Mouse (Mus musculus) macrophage (primary cell): ENCODE results near the gene Spg20. TPM values are rescaled to one million over a fixed set of nuclear protein-coding genes. Genes with fewer than 3 reads are reported as not detected.

Experiments used
- H3K27ac ChIP-seq: fragments of 350-480 bp; formaldehyde crosslinking; 2 replicates; pipeline ENCODE4 v1.9.0; 2021
- H3K36me3 ChIP-seq: fragments of 350-480 bp; formaldehyde crosslinking; 2 replicates; pipeline ENCODE4 v1.9.0; 2021; ENCODE audit errors: inconsistent target
- H3K4me3 ChIP-seq: fragments of 350-480 bp; formaldehyde crosslinking; 2 replicates; pipeline ENCODE4 v1.9.0; 2021; ENCODE audit errors: inconsistent target
- H3K79me2 ChIP-seq: fragments of 350-480 bp; formaldehyde crosslinking; 2 replicates; pipeline ENCODE4 v1.9.0; 2021; ENCODE audit errors: inconsistent target
- WGBS: methylation state at CpG from one replicate; pipeline ENCODE4 v1.1.7; 2026; ENCODE audit warnings: inconsistent platforms; ENCODE audit not compliant: missing documents; 5-methylcytosine and 5-hydroxymethylcytosine counted together
- polyA plus RNA-seq: library from polyadenylated mRNA; stranded (reverse); fragments of 250-400 nt; gene quantifications from 3 replicates; pipeline ENCODE4 v1.2.4, GENCODE M21; 2018; ENCODE audit warnings: inconsistent platforms

The Spg20 gene
- polyA plus RNA-seq, 1 experiment from 2014 or later, result 40.8 TPM

DNA sequence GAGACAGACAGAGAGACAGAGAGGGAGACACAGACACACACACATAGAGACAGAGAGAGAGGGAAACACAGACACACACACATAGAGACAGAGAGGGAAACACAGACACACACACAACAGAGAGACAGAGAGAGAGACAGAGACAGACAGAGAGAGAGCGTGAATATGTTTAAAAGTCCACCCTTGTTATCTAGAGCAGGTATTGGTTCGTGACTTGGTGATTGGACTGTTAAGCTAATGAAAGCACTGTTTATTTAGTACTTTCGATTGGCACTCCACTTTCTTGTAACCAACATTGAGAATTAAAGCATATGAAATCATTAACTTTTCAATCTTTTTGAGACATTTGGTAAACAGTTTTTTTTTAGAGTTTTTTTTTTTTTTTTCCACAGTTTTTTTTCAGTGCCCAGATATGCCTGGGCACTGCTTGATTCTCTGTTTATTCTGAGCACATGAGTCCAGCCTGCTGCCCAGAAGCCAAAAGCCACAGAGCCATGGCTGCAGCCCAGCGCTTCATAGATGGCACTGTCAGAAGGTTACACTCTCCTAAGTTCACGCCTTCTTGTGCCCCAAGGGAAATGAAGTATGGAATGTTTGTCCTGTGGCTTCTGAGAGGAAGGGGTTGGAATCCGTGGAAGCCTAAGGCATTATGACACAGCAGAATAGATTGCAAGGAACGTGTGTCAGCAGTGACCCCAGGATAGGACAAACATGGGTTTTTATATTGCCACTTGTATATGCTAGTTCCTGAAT, 2.6 kb downstream of the Spg20 start:
- Histone ChIP-seq H3K27ac (no peak overlapping the region), H3K4me3 (no peak overlapping the region), H3K36me3 (peaks cover 14% of the 10 kb centered on the region), H3K79me2 (peaks cover 73% of the 10 kb centered on the region)
- WGBS, result 76% methylated on average over 7 of the region's 7 CpGs

DNA sequence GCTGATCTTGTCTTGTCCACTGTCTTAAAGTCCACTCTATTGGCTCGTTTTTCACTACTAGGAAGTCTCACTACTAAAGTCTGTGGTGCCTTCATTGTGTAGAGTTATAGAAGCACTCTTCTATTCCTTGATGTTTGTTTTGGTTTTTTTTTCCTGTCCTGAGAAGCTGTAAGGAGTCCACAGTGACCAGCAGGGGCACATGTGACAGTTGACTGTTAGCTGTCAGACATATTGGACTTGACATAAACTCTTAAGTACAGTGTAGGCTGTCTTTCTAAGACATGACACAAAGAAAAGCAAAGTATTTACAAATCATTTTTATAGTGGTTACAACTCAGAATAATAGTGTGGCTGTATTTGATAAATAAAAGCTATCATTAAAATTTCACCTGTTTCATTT, 3.2 kb downstream of the Spg20 start:
- peaks cover 79% of the 10 kb centered on the region for H3K79me2 ChIP-seq
- WGBS, result 72% methylated on average over 1 of the region's 1 CpGs
- H3K27ac ChIP-seq, result no peak overlapping the region
- peaks cover 20% of the 10 kb centered on the region for H3K36me3 ChIP-seq
- H3K4me3 ChIP-seq, result no peak overlapping the region

DNA sequence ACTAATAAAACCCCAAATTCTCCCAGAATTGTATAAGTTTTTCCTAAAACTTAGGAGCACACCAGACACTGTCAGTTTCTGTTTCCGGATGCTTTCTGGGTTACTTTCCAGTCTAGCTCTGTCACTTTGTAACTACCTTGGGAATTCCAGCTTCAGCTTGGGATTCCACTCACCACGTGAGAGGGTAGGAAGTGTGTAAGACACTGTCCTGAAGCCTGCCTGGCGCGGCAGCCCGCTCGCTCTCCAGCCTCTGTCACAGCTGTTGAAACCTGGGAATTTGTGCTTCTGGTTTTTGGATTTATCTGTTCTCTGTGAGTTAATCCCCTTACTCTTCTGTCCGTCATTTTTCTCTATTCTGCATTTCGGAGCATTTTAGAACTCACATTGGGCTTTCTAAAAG, 4.1 kb downstream of the Spg20 start:
- peaks cover 28% of the 10 kb centered on the region for H3K36me3 ChIP-seq
- WGBS, result 98% methylated on average over 8 of the region's 8 CpGs
- H3K4me3 ChIP-seq, result no peak overlapping the region
- no peak overlapping the region for H3K27ac ChIP-seq
- peaks cover 88% of the 10 kb centered on the region for H3K79me2 ChIP-seq

DNA sequence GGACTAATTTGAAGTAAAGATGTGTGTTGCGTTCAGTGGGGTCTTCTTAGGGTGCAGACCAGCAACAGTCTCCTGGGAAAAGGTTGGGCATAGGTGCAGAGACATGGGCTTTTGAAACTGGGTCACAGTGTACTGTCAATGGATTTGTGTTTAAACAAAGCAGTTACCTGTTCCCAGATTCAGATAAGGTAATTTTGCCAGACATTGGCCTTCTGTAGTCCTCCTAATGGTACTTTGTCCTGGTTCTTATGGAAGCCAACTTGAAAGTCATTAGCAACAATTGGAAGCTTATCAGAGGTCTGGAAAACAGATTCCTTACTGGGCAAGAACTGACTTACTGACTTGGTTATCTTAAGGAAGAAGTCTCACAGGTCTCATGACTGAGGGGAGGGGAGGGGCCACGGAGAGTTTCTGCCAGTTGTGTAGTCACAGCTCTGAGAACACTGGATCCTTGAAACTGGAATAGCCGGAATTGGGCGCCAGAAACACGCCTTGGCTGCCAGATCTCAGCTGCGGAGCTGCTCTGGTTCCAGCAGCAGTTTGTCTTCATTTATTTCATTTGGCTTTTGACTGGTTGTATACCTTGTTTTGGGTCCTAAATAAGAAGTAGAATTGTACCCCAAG, 7.5 kb downstream of the Spg20 start:
- 96% methylated on average over 6 of the region's 6 CpGs for WGBS
- Histone ChIP-seq H3K4me3 (no peak overlapping the region), H3K36me3 (peaks cover 40% of the 10 kb centered on the region), H3K27ac (no peak overlapping the region), H3K79me2 (peaks cover 80% of the 10 kb centered on the region)

DNA sequence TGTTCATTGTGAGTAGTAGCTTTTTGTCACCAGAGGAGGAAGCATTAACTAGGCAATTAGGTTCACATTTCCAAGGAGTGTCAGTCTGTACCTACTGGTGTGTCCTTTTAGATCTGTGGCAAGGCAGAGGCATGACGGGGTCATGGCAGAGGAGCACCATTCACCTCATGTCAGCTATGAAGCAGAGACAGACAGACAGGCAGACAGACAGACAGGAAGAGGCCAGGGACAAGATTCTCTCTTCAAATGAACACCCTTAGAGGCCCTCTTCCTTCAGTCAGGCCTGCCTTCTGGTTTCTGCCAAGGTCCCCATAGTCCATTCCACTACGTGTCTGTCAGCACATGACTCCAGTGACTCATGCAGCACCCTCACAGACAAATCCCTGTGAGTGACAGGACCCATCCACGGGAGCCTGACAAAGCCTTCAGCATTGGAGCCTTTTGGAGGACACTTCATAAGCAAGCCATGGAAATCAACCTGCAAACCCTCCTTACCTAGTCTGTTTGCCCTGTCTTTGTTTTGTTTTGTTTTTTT, 10.5 kb downstream of the Spg20 start:
- WGBS, result 46% methylated on average over 2 of the region's 3 CpGs
- no peak overlapping the region for H3K4me3 ChIP-seq
- H3K79me2 ChIP-seq, result peaks cover 50% of the 10 kb centered on the region
- peaks cover 52% of the 10 kb centered on the region for H3K36me3 ChIP-seq
- H3K27ac ChIP-seq, result peak overlapping the region; percentile 75

DNA sequence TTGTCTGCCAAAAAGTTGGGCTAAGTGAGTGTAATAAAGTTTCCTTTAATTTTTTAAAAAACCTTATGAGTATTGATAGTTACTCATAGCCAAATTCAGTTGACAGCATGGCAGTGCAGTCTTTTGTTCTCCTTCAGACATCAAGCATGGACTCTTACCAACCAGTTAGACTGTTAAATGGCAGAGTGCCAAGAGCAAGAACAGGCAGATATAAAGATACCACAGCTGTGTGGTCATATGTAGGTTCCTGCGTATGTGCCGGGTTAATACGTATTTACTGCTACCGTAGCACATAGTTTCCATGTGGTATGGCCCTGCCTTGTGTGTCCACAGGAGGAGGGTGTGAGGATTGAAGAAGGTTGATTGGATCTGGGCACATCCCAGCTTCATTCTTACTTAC, 11.2 kb downstream of the Spg20 start:
- H3K4me3 ChIP-seq, result no peak overlapping the region
- H3K27ac ChIP-seq, result peak overlapping the region; percentile 75
- H3K36me3 ChIP-seq, result peaks cover 52% of the 10 kb centered on the region
- peaks cover 44% of the 10 kb centered on the region for H3K79me2 ChIP-seq
- WGBS, result 97% methylated on average over 4 of the region's 4 CpGs

DNA sequence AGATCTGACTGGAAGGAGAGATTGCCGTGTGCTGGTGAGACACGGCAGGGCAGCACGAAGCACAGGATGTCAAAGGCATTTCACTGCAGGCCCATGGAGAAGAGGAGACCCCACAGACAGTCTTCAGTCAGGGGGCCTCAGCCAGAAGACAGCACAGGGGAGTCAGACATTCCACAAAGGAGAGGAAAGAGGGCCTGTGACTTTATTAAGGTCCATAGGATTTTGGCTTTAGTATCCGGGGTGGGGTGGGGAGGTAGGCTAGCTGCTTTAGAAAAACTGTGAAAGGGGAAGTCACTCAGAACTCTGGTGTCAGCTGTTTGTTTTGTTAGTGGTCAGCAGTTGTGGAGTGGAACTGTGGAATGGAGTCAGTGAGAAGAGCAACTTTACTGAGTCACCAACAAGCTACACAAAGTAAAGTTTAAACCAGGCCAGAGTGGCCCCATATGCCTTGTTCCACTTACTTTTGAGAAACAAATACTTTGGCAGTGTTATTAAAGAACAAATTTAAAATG, 17.3 kb downstream of the Spg20 start:
- peaks cover 60% of the 10 kb centered on the region for H3K36me3 ChIP-seq
- no peak overlapping the region for H3K4me3 ChIP-seq
- H3K27ac ChIP-seq, result peak overlapping the region; percentile 81
- WGBS, result 71% methylated on average over 4 of the region's 4 CpGs
- H3K79me2 ChIP-seq, result no peaks in the 10 kb centered on the region

DNA sequence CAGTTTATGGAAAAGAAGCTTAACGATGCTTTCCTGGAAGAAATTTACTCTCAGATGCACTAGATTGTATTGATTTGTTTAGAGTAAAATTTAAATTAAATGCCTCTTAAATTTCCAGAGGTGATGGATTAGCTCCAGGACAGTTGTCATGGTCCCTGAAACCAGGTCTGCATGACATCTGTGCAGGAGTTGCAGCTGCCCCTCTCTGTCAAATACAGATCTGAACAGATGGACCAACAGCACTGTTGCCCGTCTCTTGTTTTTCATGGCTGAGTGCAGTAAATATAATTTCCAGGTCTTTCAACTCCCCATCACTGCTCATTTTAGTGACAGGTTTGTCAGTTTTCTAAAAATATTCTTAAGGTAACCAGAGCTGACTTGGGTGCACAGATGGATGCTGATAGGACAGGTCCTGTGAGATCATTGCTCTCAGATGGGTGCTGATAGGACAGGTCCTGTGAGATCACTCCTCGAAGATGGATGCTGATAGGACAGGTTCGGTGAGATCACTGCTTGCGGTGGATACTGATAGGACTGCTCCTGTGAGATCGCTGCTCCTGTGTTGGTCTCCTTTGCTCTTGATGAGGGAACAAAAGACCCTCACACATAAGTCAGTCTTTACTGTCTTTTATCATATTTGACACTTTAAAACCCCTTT, 19.8 kb downstream of the Spg20 start:
- Histone ChIP-seq H3K79me2 (no peaks in the 10 kb centered on the region), H3K27ac (no peak overlapping the region), H3K36me3 (peaks cover 72% of the 10 kb centered on the region), H3K4me3 (no peak overlapping the region)
- 95% methylated on average over 6 of the region's 6 CpGs for WGBS

DNA sequence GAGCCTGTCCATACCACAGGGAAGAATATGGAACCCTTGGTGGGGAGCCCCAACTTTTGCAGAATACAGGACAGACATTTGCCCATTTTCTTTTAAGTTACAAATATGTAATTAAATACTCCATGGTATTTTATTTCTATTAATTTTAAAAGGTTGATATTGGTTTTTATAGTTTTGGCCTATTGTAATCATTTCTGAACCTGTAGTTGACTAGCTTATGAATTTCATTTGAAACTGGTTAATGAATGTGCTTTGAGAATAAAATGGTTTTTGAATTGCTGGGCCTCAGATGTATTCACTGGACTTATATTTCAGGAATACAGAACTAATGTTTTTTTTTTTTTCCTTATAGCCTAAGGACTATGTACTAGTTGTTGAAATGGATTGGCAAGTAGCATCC, 25.1 kb downstream of the Spg20 start, which contains the start of gene Ccdc169:
Gene Ccdc169 (plus strand): TSS at position 301 of the 400 bp plus-strand sequence.
- Histone ChIP-seq H3K36me3 (peaks cover 46% of the 10 kb centered on the region), H3K79me2 (no peaks in the 10 kb centered on the region), H3K4me3 (no peak within 1 kb of the TSS), H3K27ac (no peak within 1 kb of the TSS)

DNA sequence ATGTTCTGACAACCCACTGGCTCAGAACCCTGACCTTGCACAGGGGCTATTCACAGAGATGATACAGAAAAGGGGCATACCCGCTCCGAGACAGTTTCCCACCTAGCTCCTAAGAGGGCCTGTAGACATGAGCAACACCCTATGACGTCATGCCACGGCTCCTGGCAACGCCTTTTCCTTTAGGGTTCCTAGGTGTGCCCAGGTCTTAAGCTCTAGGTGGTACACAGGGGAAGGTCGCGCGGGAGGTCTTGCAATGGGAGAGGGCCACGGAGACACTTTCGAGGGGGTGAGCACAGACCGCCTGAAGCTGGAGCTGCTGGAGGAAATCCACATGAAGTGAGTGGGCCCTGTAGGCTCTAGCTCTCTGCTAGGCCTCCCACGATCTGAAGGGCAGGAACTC, 27.9 kb downstream of the Spg20 start:
- H3K36me3 ChIP-seq, result peaks cover 28% of the 10 kb centered on the region; the same call in 1 of the 2 replicates
- no peak overlapping the region for H3K4me3 ChIP-seq
- no peaks in the 10 kb centered on the region for H3K79me2 ChIP-seq
- no peak overlapping the region for H3K27ac ChIP-seq
- WGBS, result 96% methylated on average over 12 of the region's 12 CpGs

DNA sequence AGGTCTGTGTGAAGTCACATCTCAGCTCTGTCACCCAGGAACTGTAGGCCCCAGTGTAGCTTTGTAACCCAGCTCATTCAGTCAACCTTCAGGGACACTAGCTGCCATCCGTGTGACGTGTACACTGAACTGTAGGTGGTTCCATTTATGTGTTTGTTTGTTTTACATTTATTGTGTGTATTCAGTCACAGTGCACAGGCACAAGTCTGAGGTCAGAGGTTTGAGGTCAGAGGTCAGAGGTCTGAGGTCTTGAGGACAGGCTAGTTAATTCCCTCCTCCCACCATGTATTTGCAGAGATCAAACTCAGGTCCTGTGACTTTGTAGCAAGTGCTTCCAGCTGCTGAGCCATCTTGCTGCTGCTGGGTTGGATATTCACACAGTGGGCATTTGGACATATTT, 29.5 kb downstream of the Spg20 start:
- Histone ChIP-seq H3K27ac (no peak overlapping the region), H3K4me3 (no peak overlapping the region), H3K36me3 (peaks cover 12% of the 10 kb centered on the region; the same call in 1 of the 2 replicates), H3K79me2 (no peaks in the 10 kb centered on the region)
- 82% methylated on average over 2 of the region's 2 CpGs for WGBS

DNA sequence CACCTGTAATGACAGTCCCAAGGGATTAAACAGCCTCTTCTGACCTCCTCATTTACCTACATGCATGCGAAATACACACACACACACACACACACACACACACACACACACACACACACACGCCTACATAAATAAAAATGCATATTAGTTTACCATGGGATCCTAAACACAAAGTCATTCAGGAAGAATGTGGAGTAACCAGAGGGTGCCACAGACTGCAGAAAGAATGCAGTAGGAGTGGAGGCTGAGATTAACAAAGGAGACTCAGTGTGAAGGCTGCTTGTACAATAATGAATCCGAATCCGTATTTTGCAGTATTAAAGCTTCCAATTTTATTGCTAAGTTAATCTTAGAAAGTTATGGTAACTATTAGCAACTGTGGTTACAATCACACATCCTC, 33.0 kb downstream of the Spg20 start:
- 97% methylated on average over 2 of the region's 4 CpGs for WGBS
- no peak overlapping the region for H3K4me3 ChIP-seq
- H3K36me3 ChIP-seq, result no peaks in the 10 kb centered on the region
- no peak overlapping the region for H3K27ac ChIP-seq
- H3K79me2 ChIP-seq, result no peaks in the 10 kb centered on the region

DNA sequence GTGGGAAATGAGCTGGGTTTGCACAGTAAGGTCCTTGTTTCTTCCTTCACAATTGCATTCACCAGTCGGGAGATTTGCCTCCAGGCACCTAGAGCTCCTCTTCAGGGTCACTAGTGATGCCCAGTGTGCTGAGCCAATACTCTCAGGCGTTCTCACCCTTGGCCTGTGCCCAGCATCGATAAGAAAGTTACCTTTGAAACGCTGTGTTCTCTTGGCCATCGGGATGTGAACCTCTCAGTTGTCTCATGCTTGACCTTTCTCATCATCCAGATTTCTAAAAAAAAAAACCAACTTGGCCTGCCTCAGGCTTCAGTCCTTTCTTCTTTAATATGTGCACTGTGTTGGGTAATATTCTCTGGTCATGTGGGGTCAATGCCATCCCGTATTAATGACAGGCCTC, 34.5 kb downstream of the Spg20 start:
- WGBS, result 92% methylated on average over 6 of the region's 6 CpGs
- Histone ChIP-seq H3K36me3 (no peaks in the 10 kb centered on the region), H3K4me3 (no peak overlapping the region), H3K27ac (no peak overlapping the region), H3K79me2 (no peaks in the 10 kb centered on the region)

DNA sequence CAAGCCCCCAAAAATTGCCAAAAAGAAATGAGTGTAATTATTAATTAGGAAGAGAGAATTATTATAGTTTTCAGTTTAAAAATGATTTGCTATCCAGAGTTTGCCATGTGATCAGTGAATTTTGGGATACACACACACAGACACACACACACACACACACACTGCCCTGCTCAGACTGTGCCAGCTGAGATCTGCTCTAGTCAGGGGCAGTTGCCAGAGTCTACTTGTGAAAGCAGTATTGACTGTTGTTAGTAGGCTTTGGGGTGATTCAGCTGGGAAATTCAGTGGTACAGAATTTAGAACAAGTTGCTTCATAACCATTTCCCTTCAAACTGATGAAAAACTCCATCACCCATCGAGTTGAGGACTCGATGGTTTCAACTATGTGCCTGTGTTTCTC, 35.2 kb downstream of the Spg20 start:
- Histone ChIP-seq H3K4me3 (no peak overlapping the region), H3K36me3 (no peaks in the 10 kb centered on the region), H3K27ac (no peak overlapping the region), H3K79me2 (no peaks in the 10 kb centered on the region)
- WGBS, result 84% methylated on average over 2 of the region's 2 CpGs

DNA sequence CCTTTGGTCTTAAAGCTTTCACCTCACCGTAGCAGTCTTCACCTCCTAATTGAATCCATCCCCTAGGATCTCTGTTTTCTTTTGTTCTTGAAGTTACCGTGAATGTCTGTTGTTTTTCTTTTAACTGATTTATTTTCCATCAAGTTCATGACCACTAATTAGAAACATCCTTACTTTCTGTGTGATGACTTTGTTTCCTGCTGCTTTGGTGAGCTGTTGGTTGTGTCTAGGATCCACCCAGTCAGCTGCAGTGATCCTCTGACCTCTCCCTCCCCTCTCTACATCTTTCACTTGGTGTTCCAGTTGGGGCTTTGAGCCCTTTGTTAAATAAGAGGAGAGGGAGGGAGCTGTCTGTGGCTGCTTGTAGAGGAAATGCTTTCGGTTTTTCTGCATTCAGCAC, 36.2 kb downstream of the Spg20 start:
- 60% methylated on average over 3 of the region's 3 CpGs for WGBS
- Histone ChIP-seq H3K36me3 (no peaks in the 10 kb centered on the region), H3K79me2 (no peaks in the 10 kb centered on the region), H3K27ac (no peak overlapping the region), H3K4me3 (no peak overlapping the region)
